Mouse (Mus musculus) limb, embryonic 12.5 days (tissue): Measurements from ENCODE around the gene Nox3. TPM values are rescaled to one million over a fixed set of nuclear protein-coding genes. Genes with fewer than 3 reads are reported as not detected.

Experiments used
- ATAC-seq: fragments of 200-750 bp; cut with Nextera tagmentation; 2 replicates; pipeline ENCODE4 v1.8.0; 2017; ENCODE audit warnings: low read depth, moderate TSS enrichment; ENCODE audit not compliant: insufficient number of reproducible peaks, insufficient read depth, low FRiP score, low TSS enrichment
- H3K27ac ChIP-seq: fragments of 300-500 bp; sonication (generic); 2 replicates; pipeline ENCODE4 v1.5.1; 2016; ENCODE audit warnings: mild to moderate bottlenecking, moderate library complexity
- H3K27me3 ChIP-seq: fragments of 300-500 bp; sonication (generic); 2 replicates; pipeline ENCODE4 v1.6.1; 2016; ENCODE audit warnings: mild to moderate bottlenecking, moderate library complexity
- H3K36me3 ChIP-seq: fragments of 300-500 bp; sonication (generic); 2 replicates; pipeline ENCODE4 v1.6.1; 2016; ENCODE audit warnings: mild to moderate bottlenecking, moderate library complexity
- H3K4me1 ChIP-seq: fragments of 300-500 bp; sonication (generic); replicated peaks from 2 replicates; pipeline ENCODE4 v1.6.1; 2016
- H3K4me2 ChIP-seq: fragments of 300-500 bp; sonication (generic); 2 replicates; pipeline ENCODE4 v1.6.1; 2016; ENCODE audit warnings: mild to moderate bottlenecking, moderate library complexity
- H3K4me3 ChIP-seq: fragments of 300-500 bp; sonication (generic); replicated peaks from 2 replicates; pipeline ENCODE4 v1.5.1; 2016; ENCODE audit warnings: mild to moderate bottlenecking
- H3K9ac ChIP-seq: fragments of 300-500 bp; sonication (generic); replicated peaks from 2 replicates; pipeline ENCODE4 v1.6.1; 2016; ENCODE audit warnings: mild to moderate bottlenecking, moderate library complexity
- H3K9me3 ChIP-seq: fragments of 300-500 bp; sonication (generic); 2 replicates; pipeline ENCODE4 v1.6.1; 2016; ENCODE audit warnings: mild to moderate bottlenecking, moderate library complexity
- WGBS: fragments of 180-500 bp; shearing (Covaris S2); methylation state at CpG from one replicate; pipeline ENCODE4 v1.1.7; 2016; 5-methylcytosine and 5-hydroxymethylcytosine counted together
- polyA plus RNA-seq: library from polyadenylated mRNA; unstranded; fragments of >200 nt; fragmentation: Nextera tagmentation; extraction: Ambion mirVana; gene quantifications from 2 replicates; pipeline ENCODE4 v1.2.1, GENCODE M21; 2016

Gene Nox3
- polyA plus RNA-seq, 1 experiment from 2014 or later: not detected

DNA sequence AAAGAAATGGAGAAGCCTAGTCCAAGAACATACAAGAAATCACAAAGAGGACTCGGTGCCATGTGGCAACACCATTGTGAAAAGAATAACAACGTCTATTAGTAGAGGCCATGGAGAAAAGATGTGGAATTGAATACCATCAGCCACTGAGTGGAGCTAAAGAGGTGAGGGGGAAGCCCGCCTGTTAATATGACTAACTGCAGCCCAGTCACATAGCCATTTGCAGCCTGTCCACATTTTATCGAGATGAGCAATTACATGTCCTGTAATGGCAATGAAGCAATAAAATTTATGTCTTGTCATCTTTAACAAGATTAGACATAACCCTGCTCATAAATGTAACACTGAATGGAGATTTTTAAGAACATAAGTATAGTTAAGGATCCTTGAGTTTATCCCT, 30.7 kb downstream of the Nox3 start:
- ATAC-seq: no peak
- 82% methylated on average over 4 of the region's 4 CpGs for WGBS
- H3K9me3 ChIP-seq: no peaks in the 10 kb centered on the region
- H3K36me3 ChIP-seq: no peaks in the 10 kb centered on the region
- H3K4me2 ChIP-seq: no peak overlapping the region
- H3K27ac ChIP-seq: no peak overlapping the region
- no peaks in the 10 kb centered on the region for H3K27me3 ChIP-seq
- no peak overlapping the region for H3K9ac ChIP-seq
- H3K4me3 ChIP-seq: no peak overlapping the region
- H3K4me1 ChIP-seq: no peaks in the 10 kb centered on the region

DNA sequence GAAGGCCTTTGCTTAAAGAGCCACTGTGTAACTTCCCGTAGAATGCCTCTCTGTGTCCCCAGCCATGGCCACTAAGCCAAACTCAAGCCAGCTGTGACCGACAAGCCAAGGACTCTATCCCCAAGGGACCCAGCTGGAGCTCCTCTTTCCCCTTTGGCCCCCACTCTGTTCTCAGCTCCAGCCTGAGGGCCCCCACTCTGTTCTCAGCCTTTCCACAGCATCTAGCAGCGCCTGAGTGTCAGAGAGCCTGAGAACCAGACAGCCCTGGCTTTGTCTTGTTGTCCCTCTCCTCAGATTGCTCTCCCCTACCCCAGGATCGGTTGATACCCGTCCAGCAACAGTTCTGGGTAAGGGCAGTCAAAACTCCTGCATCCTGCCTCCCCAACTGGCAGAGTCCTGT, 36.6 kb downstream of the Nox3 start:
- no peak overlapping the region for H3K4me3 ChIP-seq
- 75% methylated on average over 5 of the region's 5 CpGs for WGBS
- H3K4me2 ChIP-seq: no peak overlapping the region
- no peak for ATAC-seq
- H3K9ac ChIP-seq: no peak overlapping the region
- H3K36me3 ChIP-seq: no peaks in the 10 kb centered on the region
- no peaks in the 10 kb centered on the region for H3K27me3 ChIP-seq
- H3K4me1 ChIP-seq: no peaks in the 10 kb centered on the region
- H3K27ac ChIP-seq: no peak overlapping the region
- H3K9me3 ChIP-seq: no peaks in the 10 kb centered on the region

DNA sequence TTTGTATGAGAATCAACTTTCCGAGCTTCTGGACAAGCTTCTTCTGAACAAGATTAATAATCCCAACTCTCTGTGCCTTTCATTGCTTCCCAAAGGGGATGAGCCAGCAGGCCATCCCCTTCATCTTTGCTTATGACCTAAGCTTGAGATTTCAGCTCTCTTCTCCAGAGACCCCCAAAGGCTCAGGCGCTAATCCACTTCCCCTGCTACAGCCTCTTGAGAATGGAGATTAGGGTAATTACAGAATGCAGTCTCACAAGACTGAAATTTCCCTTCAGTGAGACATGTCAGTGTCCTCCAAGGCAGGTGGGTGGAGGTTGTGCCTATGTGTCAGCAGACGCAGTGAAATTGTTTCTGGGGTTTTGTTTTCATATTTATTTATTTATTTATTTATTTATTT, 45.7 kb downstream of the Nox3 start:
- ATAC-seq: no peak
- Histone ChIP-seq H3K4me3 (no peak overlapping the region), H3K27ac (no peak overlapping the region), H3K4me2 (no peak overlapping the region), H3K9me3 (no peaks in the 10 kb centered on the region), H3K27me3 (no peaks in the 10 kb centered on the region), H3K9ac (no peak overlapping the region), H3K4me1 (no peaks in the 10 kb centered on the region), H3K36me3 (no peaks in the 10 kb centered on the region)
- 56% methylated on average over 3 of the region's 3 CpGs for WGBS

DNA sequence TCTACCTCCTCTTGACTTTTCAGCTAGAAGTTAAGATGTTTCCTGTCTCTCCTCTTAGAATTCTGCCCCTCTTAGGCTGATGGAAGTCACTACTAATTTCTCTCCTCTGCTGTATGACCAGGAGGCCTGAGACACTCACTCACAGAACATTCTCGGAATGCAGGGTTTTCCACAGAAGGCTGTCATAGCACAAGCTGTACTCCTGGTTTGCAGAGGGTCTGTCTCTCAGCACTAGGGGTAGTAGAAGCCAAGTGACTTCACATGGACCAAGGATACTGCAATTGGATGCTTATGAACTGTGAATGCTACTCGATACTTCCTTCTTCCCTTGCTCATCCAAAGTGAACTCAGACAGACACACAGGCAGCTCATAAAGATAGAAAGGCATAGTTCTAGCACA, 52.5 kb downstream of the Nox3 start:
- no peak overlapping the region for H3K4me2 ChIP-seq
- H3K9ac ChIP-seq: no peak overlapping the region
- WGBS: 90% methylated on average over 2 of the region's 2 CpGs
- ATAC-seq: no peak
- no peaks in the 10 kb centered on the region for H3K27me3 ChIP-seq
- H3K4me1 ChIP-seq: peaks cover 7% of the 10 kb centered on the region
- H3K27ac ChIP-seq: no peak overlapping the region
- H3K9me3 ChIP-seq: no peaks in the 10 kb centered on the region
- no peaks in the 10 kb centered on the region for H3K36me3 ChIP-seq
- H3K4me3 ChIP-seq: no peak overlapping the region

DNA sequence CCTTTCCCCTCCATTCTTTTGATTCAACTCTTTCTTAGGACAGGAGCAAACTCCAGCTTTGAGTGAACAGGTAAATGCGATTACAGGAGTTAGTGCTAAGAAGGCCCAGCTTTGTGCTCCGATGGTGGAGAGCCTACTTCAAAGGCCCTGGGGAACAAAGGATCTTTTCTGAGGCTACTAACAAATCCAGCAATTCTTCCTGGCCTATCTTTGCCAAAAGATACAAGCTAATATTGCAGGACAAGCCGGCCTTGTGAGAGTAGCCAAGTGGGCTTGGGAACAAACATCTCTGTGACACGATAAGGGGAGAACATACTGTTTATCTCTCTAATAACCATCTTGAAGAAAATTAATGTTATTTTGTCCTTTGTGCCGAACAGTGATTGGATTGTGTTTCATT, 54.6 kb downstream of the Nox3 start:
- Histone ChIP-seq H3K27me3 (no peaks in the 10 kb centered on the region), H3K27ac (no peak overlapping the region), H3K9ac (no peak overlapping the region), H3K4me1 (peaks cover 11% of the 10 kb centered on the region), H3K9me3 (no peaks in the 10 kb centered on the region), H3K4me3 (no peak overlapping the region), H3K4me2 (no peak overlapping the region), H3K36me3 (no peaks in the 10 kb centered on the region)
- no peak for ATAC-seq
- 67% methylated on average over 5 of the region's 5 CpGs for WGBS

DNA sequence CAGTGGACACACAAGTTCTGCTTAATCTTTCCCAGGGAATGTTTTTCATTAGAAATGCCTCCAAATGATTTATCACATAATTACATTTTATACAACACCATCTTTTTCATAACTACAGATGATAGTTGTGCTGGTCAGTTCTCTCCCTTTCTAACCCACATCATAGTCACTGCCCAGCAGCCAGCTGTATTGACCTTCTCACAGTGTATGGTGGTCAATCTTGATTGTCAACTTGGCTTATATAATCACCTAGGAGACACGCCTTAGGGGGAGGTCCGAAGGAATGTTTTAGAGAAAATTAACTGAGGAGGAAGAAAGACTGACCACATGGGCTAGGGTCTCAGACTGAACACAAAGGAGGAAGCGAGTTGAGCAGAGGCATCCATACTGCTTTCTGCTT, 57.3 kb downstream of the Nox3 start:
- 58% methylated on average over 3 of the region's 3 CpGs for WGBS
- no peak overlapping the region for H3K4me3 ChIP-seq
- H3K27ac ChIP-seq: no peak overlapping the region
- no peaks in the 10 kb centered on the region for H3K36me3 ChIP-seq
- H3K27me3 ChIP-seq: no peaks in the 10 kb centered on the region; the same call in 1 of the 2 replicates
- H3K4me2 ChIP-seq: no peak overlapping the region
- H3K9me3 ChIP-seq: no peaks in the 10 kb centered on the region
- no peak overlapping the region for H3K9ac ChIP-seq
- peaks cover 11% of the 10 kb centered on the region for H3K4me1 ChIP-seq
- ATAC-seq: no peak; the same call in 1 of the 2 replicates

DNA sequence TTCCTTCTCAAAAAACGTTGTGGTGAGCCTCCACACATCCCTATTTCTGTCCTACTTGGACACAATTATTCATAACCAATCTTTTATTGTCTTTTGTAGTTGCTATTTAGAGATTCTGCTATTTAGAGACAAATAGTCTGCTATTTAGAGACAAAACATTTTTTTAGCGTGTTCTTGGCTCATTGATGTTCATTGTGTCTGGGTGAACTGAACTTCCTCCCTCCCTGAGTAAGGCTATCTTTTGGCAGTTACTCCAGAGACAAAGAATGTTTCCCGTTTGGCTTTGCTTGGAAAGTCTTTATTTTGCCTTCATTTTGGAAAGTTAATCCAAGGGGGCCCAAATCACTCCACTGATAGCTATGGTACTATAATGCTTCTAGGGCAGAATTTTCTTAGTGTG, 63.6 kb downstream of the Nox3 start:
- H3K9ac ChIP-seq: no peak overlapping the region
- no peaks in the 10 kb centered on the region for H3K36me3 ChIP-seq
- ATAC-seq: no peak
- H3K4me3 ChIP-seq: no peak overlapping the region
- H3K4me2 ChIP-seq: no peak overlapping the region
- H3K27ac ChIP-seq: no peak overlapping the region
- H3K4me1 ChIP-seq: peaks cover 2% of the 10 kb centered on the region; the same call in 1 of the 2 replicates
- no peaks in the 10 kb centered on the region for H3K9me3 ChIP-seq
- 70% methylated on average over 3 of the region's 3 CpGs for WGBS
- no peaks in the 10 kb centered on the region; the same call in 1 of the 2 replicates for H3K27me3 ChIP-seq

DNA sequence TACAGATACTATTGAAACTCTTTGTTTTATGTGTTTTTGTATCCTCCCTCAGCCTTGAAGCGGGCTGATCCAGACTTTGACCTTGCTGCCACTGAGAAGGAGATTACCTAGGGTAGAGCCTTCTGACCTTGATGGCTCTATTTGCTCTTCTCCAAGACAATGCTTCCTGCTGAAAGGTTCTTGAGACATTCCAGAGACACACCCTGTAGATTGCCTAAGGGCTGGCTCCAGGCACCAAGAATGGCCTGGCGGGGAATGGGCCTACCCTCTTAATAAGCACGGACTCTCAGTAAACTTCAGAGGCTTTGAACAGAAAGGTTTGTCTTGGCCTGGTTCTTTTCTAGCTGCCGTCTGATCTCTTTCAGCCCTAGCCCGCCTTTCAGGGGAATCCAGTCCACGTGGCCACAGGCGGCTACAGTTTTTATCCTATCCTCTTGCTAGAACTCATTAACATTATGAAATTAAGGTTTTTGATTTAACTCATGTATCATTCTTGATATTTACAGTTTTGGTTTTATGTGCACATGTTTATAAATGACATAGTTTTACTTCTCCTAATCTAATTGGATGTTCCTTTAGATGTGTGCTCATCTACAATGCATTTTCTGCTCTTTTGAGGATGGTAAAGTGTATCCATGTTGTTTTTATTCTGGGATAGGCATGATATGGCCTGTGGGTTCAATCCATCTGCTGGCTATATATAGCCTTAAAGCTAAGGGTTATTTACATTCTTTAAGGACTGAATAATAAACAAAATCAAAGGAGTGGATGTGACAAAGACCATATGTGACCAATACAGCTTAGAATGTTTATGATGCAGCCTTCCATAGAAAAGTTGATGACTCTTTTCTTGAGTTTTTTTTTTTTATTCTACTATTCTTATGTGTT, 79.5 kb downstream of the Nox3 start:
- Histone ChIP-seq H3K9ac (no peak overlapping the region), H3K4me2 (no peak overlapping the region), H3K4me3 (no peak overlapping the region), H3K36me3 (no peaks in the 10 kb centered on the region), H3K27me3 (no peaks in the 10 kb centered on the region), H3K27ac (no peak overlapping the region), H3K9me3 (no peaks in the 10 kb centered on the region), H3K4me1 (no peaks in the 10 kb centered on the region)
- no peak for ATAC-seq
- 55% methylated on average over 7 of the region's 7 CpGs for WGBS

DNA sequence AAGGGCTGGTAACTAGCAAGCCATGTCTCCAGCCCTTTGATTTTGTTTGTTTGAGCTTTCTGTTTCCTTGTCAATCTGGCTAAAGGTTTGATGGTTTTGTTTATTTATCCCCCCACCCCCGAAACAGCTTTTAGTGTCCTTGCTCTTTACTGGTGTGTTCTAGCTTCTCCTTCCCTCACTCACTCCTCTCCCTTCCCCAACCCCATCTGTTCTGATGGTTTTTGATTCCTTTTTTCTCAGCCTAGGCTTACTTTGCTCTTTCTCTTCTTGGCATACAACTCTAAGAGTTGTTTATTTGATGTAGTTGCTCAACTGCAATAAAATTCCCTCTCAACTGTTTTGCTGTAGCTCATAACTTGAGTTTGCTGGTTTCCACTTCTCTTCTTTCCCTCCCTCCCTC, 80.5 kb downstream of the Nox3 start:
- Histone ChIP-seq H3K9me3 (no peaks in the 10 kb centered on the region), H3K4me3 (no peak overlapping the region), H3K4me1 (no peaks in the 10 kb centered on the region), H3K4me2 (no peak overlapping the region), H3K27ac (no peak overlapping the region), H3K36me3 (no peaks in the 10 kb centered on the region), H3K9ac (no peak overlapping the region), H3K27me3 (no peaks in the 10 kb centered on the region)
- no peak for ATAC-seq
- WGBS: 27% methylated on average over 1 of the region's 1 CpGs

DNA sequence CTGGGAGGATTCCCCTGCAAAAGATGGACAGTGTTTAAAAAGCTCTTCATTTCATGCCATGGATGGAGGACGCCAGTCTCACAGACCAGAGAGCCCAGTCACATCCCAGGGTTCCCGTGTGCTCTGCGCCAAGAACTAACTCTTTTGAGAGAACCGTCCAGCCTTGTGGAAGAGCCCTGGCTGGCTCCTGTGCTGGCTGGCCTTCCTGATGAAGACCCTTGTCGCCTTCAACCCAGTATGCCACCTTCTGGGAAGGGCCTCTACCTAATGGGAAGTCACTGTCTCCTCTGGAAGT, 84.3 kb downstream of the Nox3 start:
- 87% methylated on average over 5 of the region's 5 CpGs for WGBS
- no peak overlapping the region for H3K4me2 ChIP-seq

DNA sequence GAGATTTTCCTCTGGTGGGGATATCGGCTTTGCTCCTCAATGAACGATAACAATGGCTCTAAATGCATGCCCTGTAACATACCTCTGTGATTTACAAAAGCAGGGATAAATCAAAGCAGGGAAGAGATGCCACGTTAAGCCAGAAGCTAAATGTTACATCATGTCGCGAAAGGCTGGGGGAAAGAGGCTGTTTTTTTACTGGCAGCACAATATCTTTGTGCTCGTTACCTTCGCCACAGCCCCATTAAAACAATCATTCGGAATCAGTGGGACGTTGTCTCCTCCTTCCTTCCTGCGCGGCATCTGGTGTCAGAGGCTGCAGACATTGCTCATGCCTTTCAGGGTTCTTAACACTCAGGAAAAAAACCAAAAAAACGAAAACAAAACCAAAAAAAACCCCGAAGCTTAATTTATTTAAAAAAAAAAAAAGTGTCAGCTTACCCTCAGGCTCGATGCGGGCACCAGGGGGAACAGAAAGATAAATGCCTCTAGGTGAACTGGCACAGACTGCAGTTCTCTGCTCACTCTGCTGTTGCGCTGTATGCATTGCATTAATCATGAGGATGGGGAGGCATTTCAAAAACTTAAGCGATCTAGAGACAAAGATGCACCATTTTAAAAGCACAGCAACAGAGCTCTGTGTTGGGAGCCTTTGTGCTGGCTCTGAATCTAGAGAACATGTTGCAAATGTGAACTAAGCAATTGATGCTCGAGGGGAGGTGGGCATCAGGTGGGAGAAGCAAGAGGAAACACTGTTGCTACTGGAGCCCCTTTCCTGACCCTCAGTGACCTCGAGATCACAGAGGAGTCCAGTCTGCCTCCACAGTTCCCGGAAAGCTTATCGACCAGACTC, 84.9 kb downstream of the Nox3 start:
- H3K4me3 ChIP-seq: peak overlapping the region; percentile 30
- H3K27ac ChIP-seq: no peak overlapping the region
- H3K4me1 ChIP-seq: no peaks in the 10 kb centered on the region

More for the DNA sequence above, 84.3 kb downstream of the Nox3 start:
- ATAC-seq: no peak
- Histone ChIP-seq H3K27ac (no peak overlapping the region), H3K4me1 (no peaks in the 10 kb centered on the region), H3K9me3 (no peaks in the 10 kb centered on the region), H3K9ac (no peak overlapping the region), H3K27me3 (no peaks in the 10 kb centered on the region), H3K36me3 (no peaks in the 10 kb centered on the region), H3K4me3 (no peak overlapping the region)

More for the DNA sequence above, 84.9 kb downstream of the Nox3 start:
- H3K4me2 ChIP-seq: peak overlapping the region; percentile 52
- no peaks in the 10 kb centered on the region for H3K27me3 ChIP-seq
- no peaks in the 10 kb centered on the region for H3K9me3 ChIP-seq
- no peaks in the 10 kb centered on the region for H3K36me3 ChIP-seq
- no peak for ATAC-seq
- 25% methylated on average over 21 of the region's 21 CpGs for WGBS
- no peak overlapping the region for H3K9ac ChIP-seq
